Mouse (Mus musculus) stomach, embryonic 14.5 days (tissue): ENCODE data around the gene Comt. TPM values are rescaled to one million over a fixed set of nuclear protein-coding genes. Genes with fewer than 3 reads are reported as not detected.

Experiments
- ATAC-seq: fragments of 200-750 bp; cut with Nextera tagmentation; 2 replicates; pipeline ENCODE4 v1.8.0; 2017; ENCODE audit warnings: low read depth, moderate TSS enrichment; ENCODE audit not compliant: insufficient number of reproducible peaks, insufficient read depth, low FRiP score
- H3K27ac ChIP-seq: fragments of 300-500 bp; sonication (generic); 2 replicates; pipeline ENCODE4 v1.5.1; 2014; ENCODE audit warnings: mild to moderate bottlenecking, low read length, moderate library complexity, mixed read lengths
- H3K27me3 ChIP-seq: fragments of 300-500 bp; sonication (generic); 2 replicates; pipeline ENCODE4 v1.6.1; 2014; ENCODE audit warnings: low read length, control low read depth, mixed read lengths; ENCODE audit not compliant: control insufficient read depth, insufficient read depth
- H3K36me3 ChIP-seq: fragments of 300-500 bp; sonication (generic); 2 replicates; pipeline ENCODE4 v1.6.1; 2014; ENCODE audit warnings: mild to moderate bottlenecking, control low read depth, low read length, moderate library complexity, mixed read lengths; ENCODE audit not compliant: control insufficient read depth, insufficient read depth
- H3K4me1 ChIP-seq: fragments of 300-500 bp; sonication (generic); 2 replicates; pipeline ENCODE4 v1.6.1; 2014; ENCODE audit warnings: low read length, control low read depth, mixed read lengths; ENCODE audit not compliant: control insufficient read depth, insufficient read depth
- H3K4me2 ChIP-seq: fragments of 300-500 bp; sonication (generic); replicated peaks from 2 replicates; pipeline ENCODE4 v1.6.1; 2014; ENCODE audit warnings: low read depth, low read length, control low read depth
- H3K4me3 ChIP-seq: fragments of 300-500 bp; sonication (generic); 2 replicates; pipeline ENCODE4 v1.5.1; 2014; ENCODE audit warnings: low read depth, low read length, control low read depth
- H3K9ac ChIP-seq: fragments of 300-500 bp; sonication (generic); replicated peaks from 2 replicates; pipeline ENCODE4 v1.6.1; 2014; ENCODE audit warnings: low read depth, mild to moderate bottlenecking, control low read depth, low read length, moderate library complexity, mixed read lengths
- H3K9me3 ChIP-seq: fragments of 300-500 bp; sonication (generic); 2 replicates; pipeline ENCODE4 v1.6.1; 2016; ENCODE audit warnings: low read depth, low read length, control low read depth; ENCODE audit not compliant: control insufficient read depth
- WGBS: fragments of 180-500 bp; shearing (Covaris S2); extraction: QIAGEN DNeasy Blood & Tissue Kit; methylation state at CpG from one replicate; pipeline ENCODE4 v1.1.7; 2014; 5-methylcytosine and 5-hydroxymethylcytosine counted together
- polyA plus RNA-seq: library from polyadenylated mRNA; unstranded; fragments of >200 nt; fragmentation: Nextera tagmentation; extraction: Ambion mirVana; gene quantifications from 2 replicates; pipeline ENCODE4 v1.2.1, GENCODE M21; 2014

The Comt gene
- polyA plus RNA-seq, 1 experiment from 2014 or later = 99.0 TPM

- Histone ChIP-seq H3K4me3 (no peak overlapping the region), H3K4me2 (no peak overlapping the region), H3K9me3 (no peaks in the 10 kb centered on the region), H3K36me3 (peaks cover 5% of the 10 kb centered on the region; the same call in 1 of the 2 replicates), H3K9ac (0 out of 2 replicates have a peak overlapping the region, but pooled peaks have one; percentile 6), H3K27ac (no peak overlapping the region; the same call in 1 of the 2 replicates), H3K27me3 (no peaks in the 10 kb centered on the region), H3K4me1 (peaks cover 23% of the 10 kb centered on the region)
- 86% methylated on average over 7 of the region's 7 CpGs for WGBS
- no peak for ATAC-seq
Observed at GRCm38 (mm10) chr16:18423203-18423914, 3.3 kb downstream of the Comt start.

GRCm38 (mm10) chr16:18420571-18420970 lies 6.1 kb downstream of the Comt start:
- 72% methylated on average over 3 of the region's 3 CpGs for WGBS
- no peak overlapping the region for H3K27ac ChIP-seq
- no peak overlapping the region for H3K9ac ChIP-seq
- no peaks in the 10 kb centered on the region for H3K9me3 ChIP-seq
- H3K36me3 ChIP-seq = peaks cover 5% of the 10 kb centered on the region; the same call in 1 of the 2 replicates
- no peaks in the 10 kb centered on the region for H3K27me3 ChIP-seq
- no peak for ATAC-seq
- H3K4me3 ChIP-seq = no peak overlapping the region
- H3K4me2 ChIP-seq = no peak overlapping the region
- H3K4me1 ChIP-seq = peaks cover 26% of the 10 kb centered on the region

- Histone ChIP-seq H3K9ac (no peak overlapping the region), H3K27me3 (no peaks in the 10 kb centered on the region), H3K4me1 (peaks cover 19% of the 10 kb centered on the region), H3K4me3 (no peak overlapping the region), H3K27ac (no peak overlapping the region), H3K36me3 (peaks cover 7% of the 10 kb centered on the region; the same call in 1 of the 2 replicates), H3K4me2 (no peak overlapping the region), H3K9me3 (no peaks in the 10 kb centered on the region)
- 80% methylated on average over 1 of the region's 1 CpGs for WGBS
- ATAC-seq = no peak
Observed at GRCm38 (mm10) chr16:18419603-18420026, 7.0 kb downstream of the Comt start.

- no peak for ATAC-seq
- no peak overlapping the region for H3K27ac ChIP-seq
- 81% methylated on average over 4 of the region's 4 CpGs for WGBS
- no peak overlapping the region for H3K4me3 ChIP-seq
- H3K36me3 ChIP-seq = peaks cover 11% of the 10 kb centered on the region; the same call in 1 of the 2 replicates
- peaks cover 13% of the 10 kb centered on the region for H3K4me1 ChIP-seq
- H3K9ac ChIP-seq = no peak overlapping the region
- H3K9me3 ChIP-seq = no peaks in the 10 kb centered on the region
- no peak overlapping the region for H3K4me2 ChIP-seq
- H3K27me3 ChIP-seq = no peaks in the 10 kb centered on the region
Observed at GRCm38 (mm10) chr16:18418756-18419602, 7.7 kb downstream of the Comt start.

- Histone ChIP-seq H3K36me3 (peaks cover 13% of the 10 kb centered on the region; the same call in 1 of the 2 replicates), H3K9me3 (no peaks in the 10 kb centered on the region), H3K4me1 (peaks cover 11% of the 10 kb centered on the region), H3K27ac (no peak overlapping the region), H3K9ac (no peak overlapping the region), H3K27me3 (no peaks in the 10 kb centered on the region), H3K4me2 (no peak overlapping the region), H3K4me3 (no peak overlapping the region)
- ATAC-seq = no peak
- 89% methylated on average over 5 of the region's 5 CpGs for WGBS
Observed at GRCm38 (mm10) chr16:18417491-18417890, 9.2 kb downstream of the Comt start.

- peaks cover 13% of the 10 kb centered on the region; the same call in 1 of the 2 replicates for H3K36me3 ChIP-seq
- H3K4me3 ChIP-seq = no peak overlapping the region
- peaks cover 11% of the 10 kb centered on the region for H3K4me1 ChIP-seq
- H3K9me3 ChIP-seq = no peaks in the 10 kb centered on the region
- H3K9ac ChIP-seq = no peak overlapping the region
- no peak overlapping the region for H3K4me2 ChIP-seq
- no peaks in the 10 kb centered on the region for H3K27me3 ChIP-seq
- 68% methylated on average over 3 of the region's 3 CpGs for WGBS
- H3K27ac ChIP-seq = peak overlapping the region; percentile 78
- peak; percentile 7; the same call in 1 of the 2 replicates for ATAC-seq
Observed at GRCm38 (mm10) chr16:18416837-18417236, 9.8 kb downstream of the Comt start.

GRCm38 (mm10) chr16:18416094-18416761 lies 10.4 kb downstream of the Comt start:
- peak; percentile 42; the same call in 1 of the 2 replicates for ATAC-seq
- H3K4me2 ChIP-seq = 0 out of 2 replicates have a peak overlapping the region, but pooled peaks have one; percentile 20
- H3K4me1 ChIP-seq = peaks cover 11% of the 10 kb centered on the region
- H3K4me3 ChIP-seq = no peak overlapping the region
- no peaks in the 10 kb centered on the region for H3K9me3 ChIP-seq
- H3K36me3 ChIP-seq = peaks cover 19% of the 10 kb centered on the region; the same call in 1 of the 2 replicates
- no peak overlapping the region for H3K9ac ChIP-seq
- no peaks in the 10 kb centered on the region for H3K27me3 ChIP-seq
- peak overlapping the region; percentile 78 for H3K27ac ChIP-seq
- WGBS = 23% methylated on average over 18 of the region's 18 CpGs
